Mouse (Mus musculus) cerebellum, adult 2 months (tissue): ENCODE measurements at regions not wholly inside any gene's neighbourhood (a gene's known extent, or its start where the extent isn't known, plus 50 kb on each side); places are given as distances from the start of the nearest gene placed in this dataset.
"Not testable (repeated sequence)": the region's sequence is repeated elsewhere in the genome, so short reads cannot be mapped to it uniquely, and the experiment has no call there.

Experiments used
- DNase-seq, 2 experiments: peaks; one replicate each; pipeline ENCODE4 v3.0.0; 2021
- H3K27ac ChIP-seq: fragments of 200-500 bp; 2 replicates; pipeline ENCODE4 v1.5.1; 2012; ENCODE audit warnings: low read length, control low read depth, inconsistent platforms; ENCODE audit not compliant: insufficient read depth
- H3K27me3 ChIP-seq: fragments of 200-500 bp; 2 replicates; pipeline ENCODE4 v1.6.1; 2012; ENCODE audit warnings: inconsistent platforms, mild to moderate bottlenecking, low read length, moderate library complexity; ENCODE audit not compliant: control insufficient read depth, insufficient read depth
- H3K4me1 ChIP-seq: fragments of 200-500 bp; 2 replicates; pipeline ENCODE4 v1.6.1; 2011; ENCODE audit warnings: low read length; ENCODE audit not compliant: control insufficient read depth, insufficient read depth
- H3K4me3 ChIP-seq: fragments of 200-500 bp; replicated peaks from 2 replicates; pipeline ENCODE3; 2011; ENCODE audit warnings: mild to moderate bottlenecking, low read depth, low read length, control low read depth; ENCODE audit not compliant: insufficient read depth
- CTCF ChIP-seq: fragments of 200-500 bp; IDR thresholded peaks from 2 replicates; pipeline ENCODE4 v1.5.1; 2011; ENCODE audit warnings: low read depth, mild to moderate bottlenecking, control low read depth, low read length, moderate library complexity, borderline replicate concordance; ENCODE audit not compliant: insufficient read depth
- POLR2A ChIP-seq: fragments of 200-500 bp; IDR thresholded peaks from 2 replicates; pipeline ENCODE4 v1.6.1; 2011; ENCODE audit warnings: low read length, control low read depth, borderline replicate concordance; ENCODE audit not compliant: insufficient read depth
- WGBS: fragments of 180-500 bp; shearing (Covaris S2); methylation state at CpG from one replicate; pipeline ENCODE4 v1.1.7; 2018; 5-methylcytosine and 5-hydroxymethylcytosine counted together

DNA sequence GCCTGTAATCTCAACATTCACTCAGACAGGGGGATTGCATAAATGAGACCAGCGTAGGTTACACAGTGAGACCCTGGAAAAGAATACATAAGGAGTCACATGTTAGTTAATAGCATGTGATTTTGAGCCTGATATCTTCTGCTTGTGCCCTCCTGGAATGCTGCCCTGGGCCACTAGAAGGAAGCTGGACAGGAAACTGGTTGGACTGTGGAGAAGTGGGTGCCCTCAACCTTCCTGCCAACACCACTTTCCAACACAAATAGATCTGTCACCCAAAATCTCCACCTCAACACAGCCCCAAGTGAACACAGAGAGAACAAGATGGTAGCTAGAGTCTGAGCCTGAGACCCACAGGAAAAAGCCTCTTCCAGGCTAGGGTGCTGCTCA, 76.2 kb downstream of the Tomm20 start:
- Histone ChIP-seq H3K27ac (no peak overlapping the region), H3K27me3 (no peaks in the 10 kb centered on the region; the same call in 1 of the 2 replicates), H3K4me3 (no peak overlapping the region), H3K4me1 (no peaks in the 10 kb centered on the region)
- WGBS: 79% methylated on average over 1 of the region's 1 CpGs
- no peak for TF ChIP-seq POLR2A
- no peak for TF ChIP-seq CTCF
- DNase-seq: no peak

DNA sequence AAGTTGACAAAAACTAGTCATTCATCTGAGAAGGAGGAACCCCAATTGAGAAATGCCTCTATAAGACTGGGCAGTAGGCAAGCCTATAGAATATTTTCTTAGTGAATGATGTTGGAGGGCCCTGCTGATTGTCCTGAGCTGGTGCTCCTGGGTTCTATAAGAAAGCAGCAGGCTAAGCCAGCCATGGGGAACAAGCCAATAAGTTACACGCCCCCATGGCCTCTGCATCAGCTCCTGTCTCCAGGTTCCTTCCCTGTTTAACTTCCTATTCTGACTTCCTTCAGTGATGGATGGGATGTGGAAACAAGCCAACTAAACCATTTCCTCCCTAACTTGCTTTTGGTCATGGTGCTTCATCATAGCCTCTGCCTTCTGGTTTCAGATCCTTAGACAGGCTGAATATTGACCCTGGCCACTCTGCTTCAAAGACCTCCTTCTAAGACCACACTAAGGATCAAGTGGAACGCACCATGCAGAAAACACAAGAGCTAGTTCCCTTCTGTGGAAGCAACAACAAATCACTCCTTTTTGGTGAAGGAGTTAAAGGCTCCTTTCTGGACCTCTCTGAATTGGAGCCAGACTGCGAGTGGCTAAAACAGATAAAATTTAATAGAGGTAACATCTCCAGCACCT, 76.7 kb downstream of the Tomm20 start:
- no peak overlapping the region for H3K4me3 ChIP-seq
- H3K27me3 ChIP-seq: no peaks in the 10 kb centered on the region; the same call in 1 of the 2 replicates
- no peaks in the 10 kb centered on the region for H3K4me1 ChIP-seq
- WGBS: 88% methylated on average over 3 of the region's 3 CpGs
- TF ChIP-seq POLR2A: no peak
- TF ChIP-seq CTCF: no peak
- no peak overlapping the region for H3K27ac ChIP-seq
- DNase-seq: no peak

DNA sequence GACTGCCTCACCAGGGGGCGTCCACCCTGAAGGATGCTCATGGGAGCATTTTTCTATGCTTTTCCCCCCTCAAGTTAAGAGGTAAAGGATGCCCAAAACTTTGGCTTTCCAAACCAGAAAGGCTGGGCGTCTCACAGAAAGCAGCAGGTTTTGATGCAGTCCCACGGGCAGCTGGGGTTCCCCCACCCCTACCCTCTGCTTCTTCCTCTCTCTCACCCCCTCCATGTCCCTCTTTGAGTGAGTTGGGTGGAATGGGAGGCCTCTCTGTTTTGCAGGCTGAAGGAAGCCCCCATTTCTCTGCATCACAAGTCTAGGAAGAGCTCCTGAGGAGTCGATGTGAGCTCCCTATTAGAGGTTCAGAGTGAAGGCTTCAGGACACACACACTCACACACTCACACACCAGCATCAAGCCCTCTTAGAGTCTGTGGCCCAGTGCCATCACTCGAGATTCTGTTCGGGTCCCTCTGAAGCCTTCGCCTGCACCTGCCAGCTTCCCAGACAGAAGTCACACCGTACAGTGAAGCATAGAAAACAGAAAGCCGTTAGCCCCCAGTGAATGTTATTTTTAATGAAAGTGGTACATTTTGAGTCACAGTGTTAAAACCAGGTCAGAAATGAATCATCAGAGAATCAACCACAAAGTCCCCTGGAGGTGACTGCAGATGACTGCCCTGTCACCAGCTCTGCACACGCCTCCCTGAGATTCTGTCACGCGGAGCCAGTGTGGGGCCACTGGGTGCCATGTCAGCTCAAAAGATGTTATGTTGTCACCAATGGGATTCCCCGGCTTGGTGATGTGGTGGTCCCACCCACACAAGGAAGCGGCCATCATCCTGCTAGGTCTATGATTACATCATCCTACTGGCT, 78.3 kb downstream of the Tomm20 start:
- H3K4me3 ChIP-seq: no peak overlapping the region
- no peak for DNase-seq
- TF ChIP-seq POLR2A (no peak), CTCF (no peak)
- H3K27ac ChIP-seq: no peak overlapping the region
- no peaks in the 10 kb centered on the region for H3K4me1 ChIP-seq
- 66% methylated on average over 14 of the region's 14 CpGs for WGBS
- no peaks in the 10 kb centered on the region for H3K27me3 ChIP-seq

DNA sequence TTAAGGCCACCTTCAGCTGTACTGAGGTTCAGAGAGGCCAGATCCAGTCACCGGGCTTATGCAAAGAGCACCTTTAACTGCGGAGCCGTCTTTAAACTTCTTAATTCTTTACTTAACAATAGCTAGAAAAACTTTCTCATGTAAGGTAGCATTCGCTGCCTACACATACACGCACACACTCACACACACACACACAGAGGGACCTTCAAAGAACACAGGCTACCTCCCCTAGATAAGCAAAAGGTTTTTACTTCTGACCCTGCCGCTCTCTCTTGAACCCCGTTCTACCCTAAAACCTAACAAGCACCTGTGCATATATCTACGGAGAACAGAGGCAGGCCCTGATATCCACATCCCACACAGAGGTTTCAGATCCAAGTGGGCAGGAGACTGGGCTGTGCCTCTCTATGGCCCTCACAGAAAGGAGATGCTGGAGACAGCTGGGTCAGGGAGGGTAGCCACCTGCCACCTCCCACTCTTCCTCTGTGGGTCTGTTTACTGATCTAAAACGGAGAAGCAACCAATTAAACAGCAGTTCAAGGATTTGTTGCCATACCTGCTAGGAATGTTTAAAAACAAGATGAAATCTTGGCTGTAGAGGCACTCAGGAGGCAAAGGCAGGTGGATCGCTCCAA, 81.2 kb downstream of the Tomm20 start:
- Histone ChIP-seq H3K27me3 (no peaks in the 10 kb centered on the region), H3K4me3 (no peak overlapping the region), H3K4me1 (no peaks in the 10 kb centered on the region), H3K27ac (no peak overlapping the region)
- WGBS: 91% methylated on average over 10 of the region's 10 CpGs
- TF ChIP-seq CTCF: no peak
- no peak for TF ChIP-seq POLR2A
- DNase-seq: no peak

DNA sequence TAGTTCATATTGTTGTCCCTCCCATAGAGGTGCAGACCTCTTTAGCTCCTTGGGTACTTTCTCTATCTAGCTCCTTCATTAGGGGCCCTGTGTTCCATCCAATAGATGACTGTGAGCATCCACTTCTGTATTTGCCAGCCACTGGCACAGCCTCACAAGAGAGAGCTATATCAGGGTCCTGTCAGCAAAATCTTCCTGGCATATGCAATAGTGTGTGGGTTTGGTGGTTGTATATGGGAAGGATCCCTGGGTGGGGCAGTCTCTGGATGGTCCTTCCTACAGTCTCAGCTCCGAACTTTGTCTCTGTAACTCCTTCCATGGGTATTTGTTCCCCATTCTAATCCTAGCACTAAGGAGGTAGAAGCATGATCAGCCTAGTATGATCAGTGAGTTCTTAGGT, 82.0 kb downstream of the Tomm20 start:
- not testable (repeated sequence) for H3K4me3 ChIP-seq, H3K27ac ChIP-seq, DNase-seq, H3K27me3 ChIP-seq, H3K4me1 ChIP-seq
- WGBS: 93% methylated on average over 1 of the region's 1 CpGs

GRCm38 (mm10) chr8:126861754-126862153, 83.9 kb downstream of the Tomm20 start:
- Histone ChIP-seq H3K27me3 (no peaks in the 10 kb centered on the region), H3K4me1 (no peaks in the 10 kb centered on the region), H3K27ac (no peak overlapping the region), H3K4me3 (no peak overlapping the region)
- no peak for DNase-seq
- TF ChIP-seq CTCF (no peak), POLR2A (no peak)
- 94% methylated on average over 8 of the region's 8 CpGs for WGBS

- WGBS: 91% methylated on average over 7 of the region's 7 CpGs
- Histone ChIP-seq H3K27me3 (no peaks in the 10 kb centered on the region), H3K4me1 (no peaks in the 10 kb centered on the region), H3K27ac (no peak overlapping the region), H3K4me3 (no peak overlapping the region)
- DNase-seq: no peak
- TF ChIP-seq CTCF: no peak
- no peak for TF ChIP-seq POLR2A
Measured at GRCm38 (mm10) chr8:126860630-126861029, 85.0 kb downstream of the Tomm20 start.

- WGBS: 94% methylated on average over 5 of the region's 5 CpGs
- Histone ChIP-seq H3K4me3 (no peak overlapping the region), H3K27me3 (no peaks in the 10 kb centered on the region), H3K4me1 (no peaks in the 10 kb centered on the region), H3K27ac (no peak overlapping the region)
- TF ChIP-seq CTCF (no peak), POLR2A (no peak)
- DNase-seq: no peak
Measured at GRCm38 (mm10) chr8:126859706-126860424, 85.8 kb downstream of the Tomm20 start.
